In the genomic region with DNA sequence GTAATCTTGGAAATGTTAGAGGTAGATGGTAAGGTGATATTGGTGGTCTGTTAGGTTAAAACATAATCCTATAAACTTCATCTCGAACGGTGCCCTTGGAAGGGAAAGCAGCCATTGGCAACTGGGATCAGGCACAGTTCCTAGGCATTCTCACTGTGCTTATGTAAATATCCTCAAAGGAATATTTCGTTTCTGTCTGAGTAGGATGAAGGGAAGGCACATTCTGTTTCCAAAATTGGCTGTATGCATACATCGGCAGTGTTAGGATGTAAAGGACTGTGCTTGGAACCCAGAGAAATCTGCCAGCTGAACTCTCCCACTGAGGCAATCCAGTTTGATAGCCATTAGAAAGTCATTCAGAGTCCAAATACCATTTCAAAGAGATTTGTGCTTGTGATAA, we compare ENCODE assay signal across 21 mouse cellular contexts.
DNase-seq lines count a peak whose midpoint lies in the region; ATAC-seq lines count a peak whose summit lies in the region.
"Had no signal": no experiment of that assay in that cellular context is flagged by ENCODE, and none has a peak within 500 bp of the region (broad histone marks: within the 10 kb centered on the region; RNA-seq: fewer than 3 reads in every experiment).

No protein-coding gene starts in this region.

- ATAC-seq in frontal cortex, adult (ENCODE audit: low TSS enrichment) = peak; percentile 99
- ATAC-seq: activated CD4-positive, CD25-positive, alpha-beta regulatory T cell, adult 4 months; CD4-positive, CD25-positive, alpha-beta regulatory T cell, adult 4 months; forebrain, embryonic 13.5 days; forebrain, postnatal 0 days; Patski had no signal

- DNase-seq in frontal cortex, postnatal 25 days (ENCODE audit: low spot score in 2 of 2) = no peak
- peak; percentile 17 for DNase-seq in right cerebral cortex, adult 18-20 months
- no peak for DNase-seq in right cerebral cortex, postnatal 36 days (ENCODE audit: low spot score in 2 of 2)
- peak; percentile 64 for DNase-seq in telencephalon, adult 2 months (ENCODE audit: low read depth, low spot score)
- DNase-seq in gastrocnemius, postnatal 4 days (ENCODE audit: low spot score in 2 of 2) = no peak
- DNase-seq: adrenal gland, adult 8-10 months; adrenal gland, postnatal 14 days; adrenal gland, postnatal 36 days; B cell, adult 2 months; cerebellum, adult 11 months; cerebellum, adult 18-20 months; cerebellum, adult 8-10 months; cerebellum, adult 9-11 months; cerebellum, postnatal 14 days; cerebellum, postnatal 36 days; forebrain, postnatal 0 days had no signal

Comparison
In these comparisons a context has a peak if more than half of its experiments do, and no peak if none do; other contexts are left out.
1. DNase-seq: peak in right cerebral cortex, adult 18-20 months (single experiment) and telencephalon, adult 2 months (single experiment); none in frontal cortex, postnatal 25 days (0 of 2), right cerebral cortex, postnatal 36 days (0 of 2) and gastrocnemius, postnatal 4 days (0 of 2).